Mouse (Mus musculus) T-helper 1 cell (primary cell): Measurements from ENCODE around the gene Rhog.

ENCODE experiments used
- in situ Hi-C: fragments of 300-600 bp; cut with MboI, MseI; formaldehyde crosslinking; loops from one replicate; pipeline ENCODE4 v1.15.1; 2025; ENCODE audit warnings: high pct_unique_total_duplicates

Rhog gene

GRCm38 (mm10) chr7:102222830-102223556 is 32.9 kb downstream of the Rhog start:
- in situ Hi-C loops = no loop called here

GRCm38 (mm10) chr7:102222336-102222735 is 33.5 kb downstream of the Rhog start:
- in situ Hi-C loops = no loop called here

DNA sequence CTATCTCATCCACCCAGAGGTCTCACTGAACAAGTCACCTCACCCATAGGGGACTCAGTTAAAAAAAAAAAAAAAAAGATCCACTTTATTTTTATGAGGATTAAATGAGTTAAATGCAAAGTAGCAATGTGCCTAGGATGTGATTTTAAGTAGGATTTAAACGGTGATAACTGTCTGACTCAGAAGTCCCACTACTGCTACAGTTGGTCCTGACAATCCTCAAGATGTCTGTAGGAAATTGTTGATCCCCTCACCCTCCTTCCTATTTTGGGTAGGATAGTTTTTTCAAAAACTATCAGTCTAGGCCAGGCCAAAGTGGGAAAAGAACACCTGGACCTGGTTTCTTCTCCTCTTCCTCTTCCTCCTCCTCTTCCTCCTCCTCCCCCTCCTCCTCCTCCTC is 34.0 kb downstream of the Rhog start:
- in situ Hi-C loops = no loop called here

- in situ Hi-C loops = no loop called here
Measured at GRCm38 (mm10) chr7:102211071-102211470, 44.8 kb downstream of the Rhog start.

DNA sequence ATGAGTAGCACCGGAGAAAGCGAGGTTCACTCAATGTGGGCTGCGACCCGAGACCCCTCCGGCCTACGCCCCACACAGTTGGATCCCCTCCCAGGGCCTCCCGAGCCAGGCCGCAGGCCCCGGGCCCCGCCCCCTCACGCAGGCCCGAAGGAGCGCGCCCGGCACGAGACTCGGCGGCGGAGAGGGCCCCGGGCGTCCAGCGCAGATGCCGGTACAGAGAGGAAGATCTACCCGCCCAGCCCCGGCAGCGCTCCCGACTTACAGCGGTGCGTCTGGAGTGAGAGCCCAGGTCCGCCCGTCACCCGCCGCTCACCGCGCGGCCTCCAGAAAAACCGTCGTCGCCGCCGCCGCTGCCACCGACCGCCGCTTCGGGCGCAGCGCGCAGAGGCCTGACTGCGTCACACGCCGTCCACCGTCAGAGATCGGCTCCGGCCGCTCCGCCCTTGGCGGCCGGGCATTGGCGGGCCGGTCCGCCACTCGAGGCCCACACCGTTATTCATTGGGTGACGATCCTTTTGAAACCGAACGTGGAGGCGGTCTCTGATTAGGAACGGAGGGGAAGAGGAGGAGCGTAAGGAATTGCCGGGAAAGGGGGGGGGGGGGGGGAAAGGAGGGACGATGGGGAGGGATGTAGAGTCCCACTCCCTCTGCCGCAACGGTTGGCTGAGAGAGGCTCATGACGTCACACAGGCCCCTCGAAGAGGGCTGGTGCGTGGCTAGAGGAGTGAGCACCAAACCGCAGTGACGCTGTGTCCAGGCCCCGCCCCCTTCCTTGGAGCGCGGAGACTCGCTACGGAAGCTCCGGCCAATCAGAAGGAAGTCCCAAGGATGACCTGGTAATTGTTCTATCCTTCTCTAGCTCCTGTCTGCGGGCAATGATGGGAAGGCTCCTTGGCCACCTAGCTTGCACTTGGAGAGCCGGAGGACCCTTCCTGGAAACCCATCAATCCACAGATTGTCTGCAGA is 45.8 kb downstream of the Rhog start, which contains the start of the genes Nup98 and Pgap2:
Gene Nup98 (minus strand): TSS at position 421 of the 966 bp plus-strand sequence.
Gene Pgap2 (plus strand): TSS at position 453 of the 966 bp plus-strand sequence.
- in situ Hi-C loops = no loop called here

GRCm38 (mm10) chr7:102208806-102209363 is 47.0 kb downstream of the Rhog start:
- in situ Hi-C loops = no loop called here

DNA sequence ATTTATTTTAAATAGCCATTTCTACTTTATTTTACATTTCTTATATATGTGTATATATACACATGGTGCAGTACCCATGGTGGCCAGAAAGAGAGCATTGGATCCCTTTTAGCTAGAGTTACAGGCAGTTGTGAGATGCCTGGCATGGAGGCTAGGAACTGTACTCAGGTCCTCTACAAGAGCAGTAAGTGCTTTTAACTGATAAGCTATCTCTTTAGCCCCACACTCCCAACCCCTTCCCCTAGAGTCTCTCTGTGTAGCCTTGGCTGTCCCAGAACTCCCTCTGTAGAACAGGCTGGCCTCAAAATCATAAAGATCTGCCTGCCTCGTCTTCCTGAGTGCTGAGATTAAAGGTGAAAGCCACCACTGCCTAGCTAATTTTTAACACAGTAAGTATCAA is 50.2 kb downstream of the Rhog start:
- in situ Hi-C loops = no loop called here

DNA sequence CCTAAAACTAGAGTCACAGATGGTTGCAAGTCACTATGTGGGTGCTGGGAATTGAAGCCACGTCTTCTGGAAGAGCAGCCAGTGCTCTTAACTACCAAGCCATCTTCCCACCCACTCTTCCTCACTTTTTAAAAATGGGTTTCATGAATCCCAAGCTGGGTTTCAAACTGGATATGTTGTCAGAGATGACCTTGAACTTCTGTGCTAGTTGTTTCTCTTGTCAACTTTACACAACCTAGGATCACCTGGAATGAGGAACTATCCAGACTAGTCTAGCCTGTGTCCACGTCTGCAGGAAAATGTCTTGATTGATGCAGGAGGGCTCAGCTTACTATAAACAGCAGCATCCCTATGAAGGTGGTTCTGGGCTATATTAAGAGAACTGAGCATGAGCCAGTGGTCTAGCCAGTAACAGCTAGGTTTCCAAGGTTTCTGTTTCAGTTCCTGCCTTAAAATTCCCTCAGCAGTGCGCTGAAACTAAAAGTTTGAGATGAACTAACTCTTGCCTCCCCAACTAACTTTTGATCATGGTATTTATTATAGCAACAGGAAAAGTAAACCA is 51.5 kb downstream of the Rhog start:
- in situ Hi-C loops = no loop called here

- in situ Hi-C loops = no loop called here
Measured at GRCm38 (mm10) chr7:102200996-102201785, 54.7 kb downstream of the Rhog start.

DNA sequence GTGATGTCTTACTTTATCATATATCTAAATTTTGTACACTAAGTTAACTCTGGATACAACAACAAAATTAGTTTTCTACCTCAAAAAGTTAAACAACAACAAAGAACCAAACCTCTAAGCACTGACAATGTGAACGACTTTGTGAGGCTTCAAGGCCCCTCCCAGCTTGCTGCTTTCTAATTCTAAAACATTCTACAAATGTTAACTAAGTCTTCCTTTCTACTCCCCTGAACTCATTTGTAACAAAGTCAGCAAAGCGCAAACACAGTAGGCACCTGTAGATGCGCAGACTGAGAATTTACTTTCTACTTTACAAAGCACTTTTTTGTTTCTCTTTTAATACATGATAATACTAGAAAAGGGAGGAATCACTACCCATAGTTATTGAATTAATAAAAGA is 55.3 kb downstream of the Rhog start:
- in situ Hi-C loops = no loop called here

- in situ Hi-C loops = no loop called here
Measured at GRCm38 (mm10) chr7:102192356-102192755, 63.5 kb downstream of the Rhog start.
